Mouse (Mus musculus) CH12.LX (cell line): Measurements from ENCODE around the gene Agtpbp1. TPM values are rescaled to one million over a fixed set of nuclear protein-coding genes. Genes with fewer than 3 reads are reported as not detected.

Experiments used
- DNase-seq: peaks from one replicate; pipeline ENCODE4 v3.0.0-alpha.2; 2013; ENCODE audit errors: extremely low read depth
- H3K27ac ChIP-seq: 2 replicates; pipeline ENCODE4 v1.5.1; 2012; ENCODE audit warnings: low read depth, mild to moderate bottlenecking, control low read depth, moderate library complexity; ENCODE audit not compliant: insufficient read depth
- H3K27me3 ChIP-seq: replicated peaks from 2 replicates; pipeline ENCODE3; 2012; ENCODE audit warnings: inconsistent platforms
- H3K36me3 ChIP-seq, 2 experiments: replicated peaks in 1 of 2; 2 replicates each; pipeline versions ENCODE3 to v1.6.1; 2012; ENCODE audit warnings: inconsistent platforms in 1 of 2, low read length in 1 of 2, mild to moderate bottlenecking in 1 of 2, mixed read lengths in 1 of 2, moderate library complexity in 1 of 2; ENCODE audit not compliant: control insufficient read depth in 1 of 2, insufficient read depth in 1 of 2
- H3K4me1 ChIP-seq, 2 experiments: 2 replicates each; pipeline ENCODE4 v1.6.1; 2012; ENCODE audit warnings: inconsistent platforms in 1 of 2, moderate library complexity in 1 of 2; ENCODE audit not compliant: insufficient read depth in 2 of 2, control insufficient read depth in 1 of 2
- H3K4me2 ChIP-seq: 2 replicates; pipeline ENCODE4 v1.6.1; 2012; ENCODE audit warnings: low read depth, mild to moderate bottlenecking, control low read depth; ENCODE audit not compliant: poor library complexity, insufficient read depth, severe bottlenecking
- H3K4me3 ChIP-seq, 3 experiments: fragments of 150-350 bp in 1 of 3; sonication (generic) in 1 of 3; replicated peaks in 1 of 3; 2 replicates each; pipeline versions ENCODE3 to v1.5.1; 2011 to 2012; ENCODE audit warnings: low read depth in 2 of 3, low read length in 2 of 3, mild to moderate bottlenecking in 2 of 3, moderate library complexity in 2 of 3, control low read depth in 1 of 3, improper control_type of control experiment in 1 of 3, inconsistent platforms in 1 of 3, mixed read lengths in 1 of 3; ENCODE audit not compliant: poor library complexity in 1 of 3
- H3K79me2 ChIP-seq: replicated peaks from 2 replicates; pipeline ENCODE4 v1.6.1; 2012; ENCODE audit warnings: mild to moderate bottlenecking, moderate library complexity; ENCODE audit not compliant: control insufficient read depth, poor library complexity, insufficient read depth, severe bottlenecking; ENCODE audit errors: extremely low read depth
- H3K9ac ChIP-seq: 2 replicates; pipeline ENCODE4 v1.6.1; 2012; ENCODE audit warnings: low read depth, mild to moderate bottlenecking, control low read depth, moderate library complexity; ENCODE audit not compliant: insufficient read depth
- H3K9me3 ChIP-seq: replicated peaks from 2 replicates; pipeline ENCODE3; 2012; ENCODE audit warnings: low read length, inconsistent platforms, mixed read lengths
- CHD1 ChIP-seq: IDR thresholded peaks from 2 replicates; pipeline ENCODE4 v1.6.1; 2012; ENCODE audit warnings: low read depth, low read length, improper control_type of control experiment, inconsistent platforms
- CTCF ChIP-seq, 2 experiments: IDR thresholded peaks in 1 of 2; conservative IDR thresholded peaks in 1 of 2; 2 replicates each; pipeline ENCODE4 v1.5.1; 2011 to 2012; ENCODE audit warnings: low read depth in 2 of 2, low read length in 2 of 2, improper control_type of control experiment in 1 of 2, inconsistent platforms in 1 of 2, mild to moderate bottlenecking in 1 of 2, moderate library complexity in 1 of 2
- E2F4 ChIP-seq: IDR thresholded peaks from 2 replicates; pipeline ENCODE4 v1.6.1; 2011; ENCODE audit warnings: low read depth, low read length, improper control_type of control experiment; ENCODE audit not compliant: insufficient replicate concordance
- ELF1 ChIP-seq: IDR thresholded peaks from 2 replicates; pipeline ENCODE4 v1.6.1; 2014; ENCODE audit warnings: low read depth, mild to moderate bottlenecking, inconsistent platforms, low read length, improper control_type of control experiment
- EP300 ChIP-seq: IDR thresholded peaks from 2 replicates; pipeline ENCODE4 v1.6.1; 2011; ENCODE audit warnings: low read length, improper control_type of control experiment
- ETS1 ChIP-seq: conservative IDR thresholded peaks from 2 replicates; pipeline ENCODE4 v1.6.1; 2012; ENCODE audit warnings: low read depth, mild to moderate bottlenecking, inconsistent platforms, low read length, improper control_type of control experiment, moderate library complexity
- HCFC1 ChIP-seq: IDR thresholded peaks from 2 replicates; pipeline ENCODE4 v1.6.1; 2012; ENCODE audit warnings: low read depth, mild to moderate bottlenecking, inconsistent platforms, low read length, improper control_type of control experiment
- MAFK ChIP-seq: IDR thresholded peaks from 2 replicates; pipeline ENCODE4 v1.6.1; 2011; ENCODE audit warnings: low read length, improper control_type of control experiment; ENCODE audit not compliant: insufficient replicate concordance
- MAX ChIP-seq: IDR thresholded peaks from 2 replicates; pipeline ENCODE4 v1.6.1; 2011; ENCODE audit warnings: low read length, improper control_type of control experiment
- MAZ ChIP-seq: IDR thresholded peaks from 2 replicates; pipeline ENCODE4 v1.6.1; 2012; ENCODE audit warnings: low read depth, mild to moderate bottlenecking, inconsistent platforms, low read length, improper control_type of control experiment, moderate library complexity
- MEF2A ChIP-seq: IDR thresholded peaks from 2 replicates; pipeline ENCODE4 v1.6.1; 2014; ENCODE audit warnings: low read depth, mild to moderate bottlenecking, inconsistent platforms, low read length, improper control_type of control experiment, borderline replicate concordance
- MXI1 ChIP-seq: IDR thresholded peaks from 2 replicates; pipeline ENCODE4 v1.6.1; 2011; ENCODE audit warnings: mild to moderate bottlenecking, low read depth, low read length, improper control_type of control experiment
- NRF1 ChIP-seq: IDR thresholded peaks from 2 replicates; pipeline ENCODE4 v1.6.1; 2014; ENCODE audit warnings: low read depth, mild to moderate bottlenecking, inconsistent platforms, low read length, improper control_type of control experiment, moderate library complexity
- PAX5 ChIP-seq: IDR thresholded peaks from 2 replicates; pipeline ENCODE4 v1.6.1; 2012; ENCODE audit warnings: low read length, inconsistent platforms, mixed read lengths
- POLR2AphosphoS2 ChIP-seq: IDR thresholded peaks from 2 replicates; pipeline ENCODE4 v1.6.1; 2011; ENCODE audit warnings: low read depth, low read length, improper control_type of control experiment
- RAD21 ChIP-seq: IDR thresholded peaks from 2 replicates; pipeline ENCODE4 v1.6.1; 2011; ENCODE audit warnings: low read depth, mild to moderate bottlenecking, low read length, improper control_type of control experiment, moderate library complexity
- SIN3A ChIP-seq: IDR thresholded peaks from 2 replicates; pipeline ENCODE4 v1.6.1; 2012; ENCODE audit warnings: low read length, improper control_type of control experiment, inconsistent platforms
- TBP ChIP-seq: conservative IDR thresholded peaks from 2 replicates; pipeline ENCODE4 v1.6.1; 2011; ENCODE audit warnings: low read depth, low read length, improper control_type of control experiment
- USF1 ChIP-seq: IDR thresholded peaks from 2 replicates; pipeline ENCODE4 v1.6.1; 2014; ENCODE audit warnings: low read depth, mild to moderate bottlenecking, inconsistent platforms, low read length, improper control_type of control experiment
- USF2 ChIP-seq: conservative IDR thresholded peaks from 2 replicates; pipeline ENCODE4 v1.6.1; 2011; ENCODE audit warnings: low read depth, low read length, improper control_type of control experiment
- ZKSCAN1 ChIP-seq: IDR thresholded peaks from 2 replicates; pipeline ENCODE4 v1.6.1; 2012; ENCODE audit warnings: low read depth, inconsistent platforms, low read length, improper control_type of control experiment, borderline replicate concordance
- dilution Hi-C: fragments of 300-500 bp; cut with MboI; formaldehyde crosslinking; loops from 2 replicates; pipeline ENCODE4 v1.14.3; 2020; ENCODE audit warnings: low sequenced_read_pairs; ENCODE audit not compliant: extremely low pct_unique_long_range_greater_than_20kb, extremely low pct_ligation_motif_present
- in situ Hi-C: fragments of 300-500 bp; cut with MboI; formaldehyde crosslinking; loops from 3 replicates; pipeline ENCODE4 v1.14.3; 2019; ENCODE audit warnings: low sequenced_read_pairs, low pct_ligation_motif_present, low pct_unique_long_range_greater_than_20kb, mixed read lengths
- polyA plus RNA-seq: library from polyadenylated mRNA; unstranded; fragments of >175 nt; gene quantifications from 2 replicates; pipeline ENCODE4 v1.2.1, GENCODE M21; 2012; ENCODE audit warnings: low read depth; ENCODE audit not compliant: insufficient read length
- total RNA-seq, 2 experiments: library from RNA; depleted of rRNA; stranded (reverse); fragments of 300-350 nt in 1 of 2; fragments of >200 nt in 1 of 2; gene quantifications; 2 replicates each; pipeline ENCODE4 v1.2.3; 2012 to 2014

The Agtpbp1 gene
- total and polyA plus RNA-seq, 3 experiments: 15.7 to 21.5 (median 19.5) TPM

DNA sequence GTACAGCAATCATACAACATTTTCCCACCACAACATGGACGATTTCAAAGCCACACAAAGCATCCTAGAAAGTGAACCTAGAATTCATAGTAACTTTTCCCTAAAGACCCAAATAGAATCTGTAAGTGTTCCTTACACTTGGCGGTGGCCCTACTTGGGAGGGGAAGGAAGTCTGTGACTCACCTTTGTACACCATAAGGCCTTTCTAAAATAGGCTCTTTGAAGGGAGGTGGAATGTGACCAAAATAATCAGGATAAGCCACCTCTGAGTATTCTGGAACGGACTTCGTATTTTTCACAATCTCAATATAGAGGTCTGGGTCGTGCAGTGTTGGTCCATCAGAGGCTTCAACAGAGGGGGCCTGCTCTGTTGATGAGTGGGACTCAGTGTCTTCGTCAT lies 85.2 kb downstream of the Agtpbp1 start:
- no peak overlapping the region for H3K4me2 ChIP-seq
- in situ Hi-C loops: no loop called here

DNA sequence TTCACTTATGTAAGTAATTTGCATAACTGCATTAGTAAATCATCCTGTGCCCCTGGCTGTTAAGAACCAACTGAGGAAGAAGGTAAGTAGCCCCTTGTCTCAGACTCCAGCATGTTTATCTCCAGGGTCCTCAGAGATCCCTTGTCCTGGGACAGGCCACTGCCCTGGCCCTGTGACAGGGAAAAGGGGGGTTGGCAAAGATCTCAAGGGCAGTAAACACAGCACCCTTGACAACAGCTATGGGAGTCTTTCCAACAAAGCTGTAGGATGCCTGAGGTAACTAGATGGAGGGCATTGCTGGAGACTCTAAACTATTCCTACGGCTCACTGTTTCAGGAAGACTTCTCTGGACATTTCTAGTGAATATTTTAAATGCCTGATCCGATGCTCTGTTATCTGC lies 85.7 kb downstream of the Agtpbp1 start:
- dilution Hi-C loops (no loop called here), in situ Hi-C loops (no loop called here)
- Histone ChIP-seq H3K9ac (no peak overlapping the region), H3K27ac (no peak overlapping the region), H3K9me3 (peaks cover 5% of the 10 kb centered on the region), H3K4me3 (no peak overlapping the region), H3K4me1 (peaks cover 0 to 45% of the 10 kb centered on the region in 2 experiments; a peak in 2 of 4 replicates), H3K79me2 (no peaks in the 10 kb centered on the region), H3K4me2 (no peak overlapping the region), H3K27me3 (no peaks in the 10 kb centered on the region), H3K36me3 (peaks cover 27 to 61% of the 10 kb centered on the region in 2 experiments)
- no peak for TF ChIP-seq CHD1
- TF ChIP-seq E2F4: no peak
- TF ChIP-seq MAX: no peak
- TF ChIP-seq RAD21: no peak
- TF ChIP-seq POLR2AphosphoS2: no peak
- TF ChIP-seq CTCF (conservative IDR thresholded peaks at IDR 0.05 in 1 of 2, IDR thresholded peaks at IDR 0.05 in 1 of 2; ENCODE audit: low read depth in 2 of 2, low read length in 2 of 2): no peak
- no peak for TF ChIP-seq TBP
- TF ChIP-seq USF2: no peak
- no peak for TF ChIP-seq SIN3A
- TF ChIP-seq USF1: no peak
- no peak for TF ChIP-seq ETS1
- TF ChIP-seq EP300: no peak
- no peak for TF ChIP-seq MAFK
- TF ChIP-seq HCFC1: no peak
- no peak for TF ChIP-seq MAZ
- no peak for TF ChIP-seq NRF1
- DNase-seq: no peak

More for the DNA sequence above, 85.2 kb downstream of the Agtpbp1 start:
- no peak overlapping the region for H3K27ac ChIP-seq
- TF ChIP-seq CTCF (conservative IDR thresholded peaks at IDR 0.05 in 1 of 2, IDR thresholded peaks at IDR 0.05 in 1 of 2; ENCODE audit: low read depth in 2 of 2, low read length in 2 of 2) (no peak), PAX5 (no peak), ZKSCAN1 (no peak), ELF1 (no peak), CHD1 (no peak), MXI1 (no peak), MEF2A (no peak)
- dilution Hi-C loops: no loop called here
- no peaks in the 10 kb centered on the region for H3K27me3 ChIP-seq
- no peak overlapping the region for H3K4me3 ChIP-seq
- H3K36me3 ChIP-seq: peaks cover 23 to 61% of the 10 kb centered on the region in 2 experiments
- H3K4me1 ChIP-seq: peaks cover 0 to 45% of the 10 kb centered on the region in 2 experiments; a peak in 2 of 4 replicates
- H3K9me3 ChIP-seq: peaks cover under 1% of the 10 kb centered on the region
- H3K79me2 ChIP-seq: no peaks in the 10 kb centered on the region
- H3K9ac ChIP-seq: no peak overlapping the region
- no peak for DNase-seq
